Mouse (Mus musculus) kidney, adult 2 months (tissue): ENCODE measurements around the gene Thap3.

ENCODE experiments used
- CTCF ChIP-seq: fragments of 200-500 bp; conservative IDR thresholded peaks from 2 replicates; pipeline ENCODE4 v1.5.1; 2011; ENCODE audit warnings: low read depth, mild to moderate bottlenecking, control low read depth, low read length, moderate library complexity, mixed read lengths; ENCODE audit not compliant: insufficient read depth, insufficient read length
- POLR2A ChIP-seq: fragments of 200-500 bp; IDR thresholded peaks from one replicate; pipeline ENCODE4 v1.6.1; 2011; ENCODE audit warnings: low read depth, low read length, control low read depth

DNA sequence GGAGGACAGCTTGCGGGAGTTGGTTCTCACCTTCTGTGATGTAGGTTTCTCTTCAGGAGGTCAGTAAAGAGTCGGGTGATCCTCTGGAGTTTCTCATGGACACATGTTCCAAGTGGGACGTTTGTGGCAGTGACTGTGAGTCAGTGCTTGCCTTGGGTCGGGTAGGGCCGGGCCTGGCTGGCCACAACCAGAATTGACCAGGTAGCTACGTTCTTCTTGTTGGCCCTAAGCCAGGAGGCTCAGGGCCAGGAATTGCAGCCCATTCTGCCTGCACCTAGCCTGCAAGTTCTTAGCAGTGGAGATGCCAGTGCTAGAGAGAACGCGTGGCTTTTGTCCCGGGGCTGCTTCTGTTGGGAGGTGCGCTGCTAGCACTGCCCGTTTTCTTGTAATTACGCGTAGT, 51.4 kb downstream of the Thap3 start:
- no peak for TF ChIP-seq CTCF
- no peak for TF ChIP-seq POLR2A
